Mouse (Mus musculus) myocyte (in vitro differentiated cells): Measurements from ENCODE around the gene Fam151b. TPM values are rescaled to one million over a fixed set of nuclear protein-coding genes. Genes with fewer than 3 reads are reported as not detected.

Source experiments
- polyA plus RNA-seq: library from polyadenylated mRNA; unstranded; fragments of >200 nt; fragmentation: generic; extraction: Trizol; gene quantifications from one replicate; pipeline ENCODE4 v1.2.1, GENCODE M21; 2012; ENCODE audit warnings: missing spikeins

Fam151b gene
- polyA plus RNA-seq, 1 experiment, result 0.92 TPM

Other genes starting within 250 kb of the Fam151b start
- gene Gm20379, start 178.0 kb downstream of the Fam151b start, polyA plus RNA-seq, result not detected
- gene Dhfr, start 129.3 kb downstream of the Fam151b start, polyA plus RNA-seq, result 1.3 TPM
- 2.5 TPM for gene Msh3, start 129.0 kb downstream of the Fam151b start, polyA plus RNA-seq
- gene Ankrd34b, start 58.1 kb downstream of the Fam151b start, polyA plus RNA-seq, result not detected
- gene Zfyve16, start 46.9 kb upstream of the Fam151b start, polyA plus RNA-seq, result 3.6 TPM
- not detected for gene Spz1, start 92.2 kb upstream of the Fam151b start, polyA plus RNA-seq
- gene Serinc5, start 127.1 kb upstream of the Fam151b start, polyA plus RNA-seq, result 5.4 TPM